Mouse (Mus musculus): ENCODE data around the gene Mgst2. TPM values are rescaled to one million over a fixed set of nuclear protein-coding genes. Genes with fewer than 3 reads are reported as not detected.

Gene Mgst2
- total and polyA plus RNA-seq, 3 experiments: 0.69 to 3.1 TPM; not detected in 1

GRCm38 (mm10) chr3:51686791-51687190 lies 26.6 kb downstream of the Mgst2 start:
- peaks cover 0 to 2% of the 10 kb centered on the region in 2 experiments; a peak in 1 of 4 replicates for H3K4me1 ChIP-seq (ENCODE audit: control insufficient read depth in 1 of 2, insufficient read depth in 2 of 2, low read length in 2 of 2)
- H3K79me2 ChIP-seq (ENCODE audit: control insufficient read depth, insufficient read depth, low read length, poor library complexity): no peaks in the 10 kb centered on the region
- H3K4me3 ChIP-seq (ENCODE audit: control insufficient read depth in 1 of 2, insufficient read depth in 1 of 2, low read depth in 2 of 2, low read length in 2 of 2): no peak overlapping the region
- H3K36me3 ChIP-seq (ENCODE audit: control insufficient read depth in 1 of 2, insufficient read depth in 2 of 2, low read length in 2 of 2): no peaks in the 10 kb centered on the region
- H3K27me3 ChIP-seq (ENCODE audit: control insufficient read depth in 1 of 2, insufficient read depth in 2 of 2, low read length in 2 of 2): no peaks in the 10 kb centered on the region
- no peak overlapping the region for H3K9ac ChIP-seq (ENCODE audit: control insufficient read depth, low read depth, low read length, poor library complexity, severe bottlenecking)
- no peak for DNase-seq (ENCODE audit: low read depth, low spot score)
- TF ChIP-seq CHD1 (IDR thresholded peaks at IDR 0.05; ENCODE audit: low read depth, low read length): no peak
- no peak for TF ChIP-seq RAD21 (IDR thresholded peaks at IDR 0.05; ENCODE audit: low read depth, low read length)
- TF ChIP-seq MXI1 (IDR thresholded peaks at IDR 0.05; ENCODE audit: low read depth, low read length): no peak
- no peak for TF ChIP-seq ETS1 (IDR thresholded peaks at IDR 0.05; ENCODE audit: low read depth, low read length)
- no peak for TF ChIP-seq TBP (IDR thresholded peaks at IDR 0.05; ENCODE audit: low read depth, low read length)
- TF ChIP-seq MAZ (IDR thresholded peaks at IDR 0.05; ENCODE audit: low read depth, low read length): no peak
- no peak for TF ChIP-seq MAX (IDR thresholded peaks at IDR 0.05; ENCODE audit: low read length)
- no peak for TF ChIP-seq HCFC1 (IDR thresholded peaks at IDR 0.05; ENCODE audit: low read depth, low read length)
- TF ChIP-seq ZNF384 (IDR thresholded peaks at IDR 0.05; ENCODE audit: low read depth, low read length): no peak
- TF ChIP-seq USF2 (IDR thresholded peaks at IDR 0.05; ENCODE audit: borderline replicate concordance in 1 of 2, insufficient read depth in 1 of 2, low read depth in 1 of 2, low read length in 2 of 2): no peak
- TF ChIP-seq ELF1 (IDR thresholded peaks at IDR 0.05; ENCODE audit: low read depth, low read length): no peak
- no peaks in the 10 kb centered on the region for H3K9me3 ChIP-seq (replicated peaks; ENCODE audit: insufficient read depth, low read length)
- H3K27ac ChIP-seq (ENCODE audit: control insufficient read depth, low read depth, low read length): no peak overlapping the region

- Histone ChIP-seq H3K27ac (ENCODE audit: control insufficient read depth, low read depth, low read length) (no peak overlapping the region), H3K36me3 (ENCODE audit: control insufficient read depth in 1 of 2, insufficient read depth in 2 of 2, low read length in 2 of 2) (no peaks in the 10 kb centered on the region), H3K9ac (ENCODE audit: control insufficient read depth, low read depth, low read length, poor library complexity, severe bottlenecking) (no peak overlapping the region)
These were observed 28.6 kb downstream of the Mgst2 start for GRCm38 (mm10) chr3:51688725-51689124.

GRCm38 (mm10) chr3:51693196-51693595 lies 33.0 kb downstream of the Mgst2 start:
- peaks cover 0 to 2% of the 10 kb centered on the region in 2 experiments; a peak in 1 of 4 replicates for H3K4me1 ChIP-seq (ENCODE audit: control insufficient read depth in 1 of 2, insufficient read depth in 2 of 2, low read length in 2 of 2)
- TF ChIP-seq MAX (IDR thresholded peaks at IDR 0.05; ENCODE audit: low read length): no peak
- no peak for TF ChIP-seq CTCF (IDR thresholded peaks at IDR 0.05 in 2 of 3, conservative IDR thresholded peaks at IDR 0.05 in 1 of 3; ENCODE audit: control insufficient read depth in 1 of 3, insufficient read depth in 1 of 3, low read depth in 2 of 3, low read length in 3 of 3, poor library complexity in 1 of 3, severe bottlenecking in 1 of 3)
- no peak for TF ChIP-seq E2F4 (IDR thresholded peaks at IDR 0.05; ENCODE audit: borderline replicate concordance, low read depth, low read length)
- no peak for TF ChIP-seq USF1 (IDR thresholded peaks at IDR 0.05; ENCODE audit: low read depth, low read length)
- TF ChIP-seq USF2 (IDR thresholded peaks at IDR 0.05; ENCODE audit: borderline replicate concordance in 1 of 2, insufficient read depth in 1 of 2, low read depth in 1 of 2, low read length in 2 of 2): no peak
- TF ChIP-seq CHD2 (IDR thresholded peaks at IDR 0.05; ENCODE audit: low read length): no peak
- TF ChIP-seq GATA1 (IDR thresholded peaks at IDR 0.05; ENCODE audit: low read depth, low read length): no peak
- H3K9me3 ChIP-seq (replicated peaks; ENCODE audit: insufficient read depth, low read length): no peaks in the 10 kb centered on the region
- no peak for DNase-seq (ENCODE audit: low read depth, low spot score)
- no peak overlapping the region for H3K27ac ChIP-seq (ENCODE audit: control insufficient read depth, low read depth, low read length)
- H3K36me3 ChIP-seq (ENCODE audit: control insufficient read depth in 1 of 2, insufficient read depth in 2 of 2, low read length in 2 of 2): no peaks in the 10 kb centered on the region
- H3K4me3 ChIP-seq (ENCODE audit: control insufficient read depth in 1 of 2, insufficient read depth in 1 of 2, low read depth in 2 of 2, low read length in 2 of 2): no peak overlapping the region
- no peak overlapping the region for H3K9ac ChIP-seq (ENCODE audit: control insufficient read depth, low read depth, low read length, poor library complexity, severe bottlenecking)
- H3K79me2 ChIP-seq (ENCODE audit: control insufficient read depth, insufficient read depth, low read length, poor library complexity): no peaks in the 10 kb centered on the region
- no peaks in the 10 kb centered on the region for H3K27me3 ChIP-seq (ENCODE audit: control insufficient read depth in 1 of 2, insufficient read depth in 2 of 2, low read length in 2 of 2)

More at GRCm38 (mm10) chr3:51688725-51689124, 28.6 kb downstream of the Mgst2 start:
- Histone ChIP-seq H3K4me1 (ENCODE audit: control insufficient read depth in 1 of 2, insufficient read depth in 2 of 2, low read length in 2 of 2) (peaks cover 0 to 2% of the 10 kb centered on the region in 2 experiments; a peak in 1 of 4 replicates), H3K9me3 (replicated peaks; ENCODE audit: insufficient read depth, low read length) (no peaks in the 10 kb centered on the region), H3K4me3 (ENCODE audit: control insufficient read depth in 1 of 2, insufficient read depth in 1 of 2, low read depth in 2 of 2, low read length in 2 of 2) (no peak overlapping the region), H3K27me3 (ENCODE audit: control insufficient read depth in 1 of 2, insufficient read depth in 2 of 2, low read length in 2 of 2) (no peaks in the 10 kb centered on the region), H3K79me2 (ENCODE audit: control insufficient read depth, insufficient read depth, low read length, poor library complexity) (no peaks in the 10 kb centered on the region)
- no peak for DNase-seq (ENCODE audit: low read depth, low spot score)
- TF ChIP-seq GABPA (IDR thresholded peaks at IDR 0.05; ENCODE audit: low read depth, low read length): no peak
- TF ChIP-seq ZKSCAN1 (IDR thresholded peaks at IDR 0.05; ENCODE audit: low read depth, low read length): no peak
- no peak for TF ChIP-seq GATA1 (IDR thresholded peaks at IDR 0.05; ENCODE audit: low read depth, low read length)
- TF ChIP-seq TCF12 (IDR thresholded peaks at IDR 0.05; ENCODE audit: low read depth, low read length): no peak
- no peak for TF ChIP-seq HCFC1 (IDR thresholded peaks at IDR 0.05; ENCODE audit: low read depth, low read length)
- TF ChIP-seq EP300 (IDR thresholded peaks at IDR 0.05; ENCODE audit: low read depth in 1 of 2, low read length in 2 of 2): peak in 1 of 2 experiments; percentile 47; a peak in 1 of 4 replicates
- TF ChIP-seq TAL1 (IDR thresholded peaks at IDR 0.05; ENCODE audit: low read length): peak; percentile 27; the same call in 1 of the 2 replicates
- no peak for TF ChIP-seq ZMIZ1 (IDR thresholded peaks at IDR 0.05; ENCODE audit: low read depth, low read length)
- TF ChIP-seq CTCF (IDR thresholded peaks at IDR 0.05 in 2 of 3, conservative IDR thresholded peaks at IDR 0.05 in 1 of 3; ENCODE audit: control insufficient read depth in 1 of 3, insufficient read depth in 1 of 3, low read depth in 2 of 3, low read length in 3 of 3, poor library complexity in 1 of 3, severe bottlenecking in 1 of 3): no peak
